Mouse (Mus musculus) brain, embryonic 14.5 days (tissue): ENCODE measurements at regions not wholly inside any gene's neighbourhood (a gene's known extent, or its start where the extent isn't known, plus 50 kb on each side); places are given as distances from the start of the nearest gene placed in this dataset.
A peak's percentile ranks its signal among the peaks of the same experiment; 100 is the strongest.

Experiments used
- CTCF ChIP-seq: fragments of 200-500 bp; IDR thresholded peaks from 2 replicates; pipeline ENCODE4 v1.5.1; 2012; ENCODE audit warnings: inconsistent platforms, mild to moderate bottlenecking, moderate library complexity, borderline replicate concordance; ENCODE audit not compliant: insufficient read depth, insufficient read length; ENCODE audit errors: extremely low read depth
- POLR2A ChIP-seq: fragments of 200-500 bp; IDR thresholded peaks from 2 replicates; pipeline ENCODE4 v1.6.1; 2012; ENCODE audit warnings: mild to moderate bottlenecking, inconsistent platforms, borderline replicate concordance; ENCODE audit not compliant: poor library complexity, insufficient read depth, insufficient read length, severe bottlenecking; ENCODE audit errors: extremely low read depth

- TF ChIP-seq CTCF = peak; percentile 76
- no peak for TF ChIP-seq POLR2A
Observed at GRCm38 (mm10) chr10:95087864-95088570, 143.4 kb upstream of the Plxnc1 start.
